Mouse (Mus musculus) heart, postnatal 0 days (tissue): ENCODE measurements around the gene Upp2.

Experiments used
- CTCF ChIP-seq: IDR thresholded peaks from 2 replicates; pipeline ENCODE4 v1.5.1; 2016; ENCODE audit warnings: antibody characterized with exemption, control low read depth, low read depth
- EP300 ChIP-seq: IDR thresholded peaks from 2 replicates; pipeline ENCODE4 v1.6.1; 2016; ENCODE audit warnings: antibody characterized with exemption, low read depth

DNA sequence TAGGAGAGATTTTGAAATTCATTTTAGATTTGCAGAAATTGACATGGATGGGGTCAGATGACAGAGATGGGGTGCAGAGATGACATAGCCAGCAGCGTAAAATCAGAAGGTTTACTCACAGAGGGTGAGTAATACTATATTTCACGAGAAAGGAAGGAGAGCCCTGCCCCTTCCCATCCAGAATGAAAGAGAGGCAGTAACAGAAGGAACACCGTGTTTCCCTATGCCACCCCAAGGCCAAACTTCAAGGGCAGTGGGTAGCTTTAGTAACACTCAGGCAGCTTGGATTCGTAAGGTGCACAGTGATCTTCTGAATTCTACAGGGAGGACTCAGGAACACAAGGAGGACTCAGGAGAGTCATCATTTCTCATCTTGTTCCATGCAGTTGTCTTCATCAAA lies 144.0 kb downstream of the Upp2 start:
- TF ChIP-seq CTCF, result no peak
- TF ChIP-seq EP300, result no peak
